Mouse (Mus musculus) heart, embryonic 10.5 days (tissue): Measurements from ENCODE around the gene Vps13c. TPM values are rescaled to one million over a fixed set of nuclear protein-coding genes. Genes with fewer than 3 reads are reported as not detected.
A peak's percentile ranks its signal among the peaks of the same experiment; 100 is the strongest.

Source experiments
- DNase-seq: peaks from one replicate; pipeline ENCODE4 v3.0.0-alpha.2; 2017; ENCODE audit warnings: low spot score
- H3K27ac ChIP-seq: fragments of 300-500 bp; sonication (generic); 2 replicates; pipeline ENCODE4 v1.5.1; 2016; ENCODE audit warnings: mild to moderate bottlenecking
- H3K27me3 ChIP-seq: fragments of 300-500 bp; sonication (generic); 2 replicates; pipeline ENCODE4 v1.6.1; 2016; ENCODE audit warnings: mild to moderate bottlenecking; ENCODE audit not compliant: poor library complexity, insufficient read depth, severe bottlenecking
- H3K36me3 ChIP-seq: fragments of 300-500 bp; sonication (generic); 2 replicates; pipeline ENCODE4 v1.6.1; 2016; ENCODE audit warnings: mild to moderate bottlenecking, moderate library complexity
- H3K4me1 ChIP-seq: fragments of 300-500 bp; sonication (generic); 2 replicates; pipeline ENCODE4 v1.6.1; 2016; ENCODE audit warnings: mild to moderate bottlenecking
- H3K4me3 ChIP-seq: fragments of 300-500 bp; sonication (generic); 2 replicates; pipeline ENCODE4 v1.5.1; 2016; ENCODE audit warnings: mild to moderate bottlenecking, moderate library complexity
- H3K9me3 ChIP-seq: fragments of 300-500 bp; sonication (generic); 2 replicates; pipeline ENCODE4 v1.6.1; 2016; ENCODE audit warnings: mild to moderate bottlenecking, moderate library complexity
- WGBS: fragments of 180-500 bp; shearing (Covaris S2); methylation state at CpG from one replicate; pipeline ENCODE4 v1.1.7; 2016; 5-methylcytosine and 5-hydroxymethylcytosine counted together
- polyA plus RNA-seq: library from polyadenylated mRNA; unstranded; fragments of >200 nt; fragmentation: Nextera tagmentation; extraction: Ambion mirVana; gene quantifications from 2 replicates; pipeline ENCODE4 v1.2.1, GENCODE M21; 2016

Vps13c gene
- polyA plus RNA-seq, 1 experiment from 2014 or later: 3.9 TPM

DNA sequence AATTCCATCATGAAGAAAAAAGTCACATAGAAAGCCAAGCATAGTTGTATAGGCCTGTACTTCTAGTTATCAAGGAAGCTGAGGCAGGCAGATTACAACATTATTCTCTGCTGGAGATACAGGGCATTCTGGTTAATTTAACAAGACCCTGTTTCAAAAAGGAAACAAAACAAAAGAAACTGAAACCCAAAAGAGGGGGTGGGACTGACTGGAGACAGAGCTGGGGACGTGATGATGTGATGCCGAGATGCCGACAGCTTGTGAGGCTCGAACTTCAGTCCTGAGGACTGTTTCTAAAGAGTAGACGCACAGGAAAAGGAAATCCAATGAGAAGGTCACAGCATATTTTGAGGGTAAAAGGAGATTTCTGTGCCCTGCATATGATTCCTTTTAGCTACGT lies 64.2 kb downstream of the Vps13c start:
- peaks cover 13% of the 10 kb centered on the region; the same call in 1 of the 2 replicates for H3K4me1 ChIP-seq
- no peak overlapping the region for H3K4me3 ChIP-seq
- no peaks in the 10 kb centered on the region for H3K27me3 ChIP-seq
- H3K27ac ChIP-seq: no peak overlapping the region
- H3K9me3 ChIP-seq: no peaks in the 10 kb centered on the region
- DNase-seq: no peak
- H3K36me3 ChIP-seq: peaks cover 34% of the 10 kb centered on the region
- WGBS: 45% methylated on average over 6 of the region's 6 CpGs

DNA sequence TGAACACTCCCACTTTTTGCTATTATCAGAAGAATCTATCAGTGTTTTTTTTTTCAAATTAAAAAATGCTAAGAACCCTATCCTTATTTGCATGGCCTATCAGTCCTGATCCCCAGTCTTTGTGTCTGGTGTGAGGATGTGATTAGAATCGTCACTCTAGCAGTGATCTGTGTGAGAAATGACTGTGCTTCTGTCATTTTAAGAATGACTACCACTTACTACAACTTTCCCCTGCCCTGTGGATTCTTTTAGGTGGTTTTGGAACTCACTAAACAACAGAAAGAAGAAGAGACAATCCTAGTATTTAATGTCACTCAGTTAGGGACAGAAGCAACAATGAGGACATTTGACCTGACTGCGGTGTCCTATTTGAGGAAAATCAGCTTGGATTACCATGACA lies 65.3 kb downstream of the Vps13c start:
- 84% methylated on average over 2 of the region's 2 CpGs for WGBS
- no peak overlapping the region for H3K4me3 ChIP-seq
- H3K36me3 ChIP-seq: peaks cover 46% of the 10 kb centered on the region
- no peak for DNase-seq
- H3K27me3 ChIP-seq: no peaks in the 10 kb centered on the region
- peaks cover 10% of the 10 kb centered on the region; the same call in 1 of the 2 replicates for H3K4me1 ChIP-seq
- H3K27ac ChIP-seq: no peak overlapping the region
- H3K9me3 ChIP-seq: no peaks in the 10 kb centered on the region

DNA sequence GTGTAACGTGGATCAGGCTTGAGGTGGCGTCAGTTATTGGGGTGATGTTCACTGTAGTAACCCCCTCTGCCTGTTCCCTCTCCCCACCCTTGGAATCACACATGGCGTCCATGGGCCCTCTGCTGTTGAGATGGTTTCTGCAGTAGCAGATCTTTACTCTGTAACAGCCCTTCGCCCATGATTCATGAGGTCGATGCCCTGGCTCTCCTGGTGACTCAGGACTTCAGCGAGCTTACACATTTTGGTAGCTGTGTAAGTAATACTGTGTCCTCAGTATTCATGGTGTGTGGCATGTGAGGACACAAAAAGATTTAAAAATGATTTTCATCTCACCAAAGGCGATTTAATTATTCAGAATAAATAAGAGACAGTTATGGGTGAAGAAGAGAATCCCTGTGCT lies 74.5 kb downstream of the Vps13c start:
- H3K36me3 ChIP-seq: peaks cover 60% of the 10 kb centered on the region
- WGBS: 88% methylated on average over 7 of the region's 7 CpGs

DNA sequence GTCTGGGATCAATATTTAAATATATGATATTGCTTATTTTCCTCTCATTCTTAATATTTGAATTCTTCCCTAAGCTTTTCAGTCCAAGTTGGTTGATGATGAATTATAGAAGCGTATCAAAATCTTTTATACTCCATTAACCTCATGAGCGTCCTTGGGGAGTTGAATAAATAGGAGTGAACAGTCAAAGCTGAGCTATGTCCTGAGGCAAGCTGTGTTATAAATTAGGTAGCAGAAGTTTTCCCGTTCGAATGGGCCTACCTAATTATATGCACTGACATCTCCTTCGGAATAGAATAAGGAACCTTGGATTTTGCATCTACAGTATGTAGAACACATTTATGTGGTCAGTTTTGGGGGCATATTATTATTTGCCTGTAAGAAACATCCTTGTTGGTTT lies 82.2 kb downstream of the Vps13c start:
- Histone ChIP-seq H3K27me3 (no peaks in the 10 kb centered on the region), H3K36me3 (peaks cover 31% of the 10 kb centered on the region), H3K4me3 (no peak overlapping the region), H3K9me3 (no peaks in the 10 kb centered on the region), H3K4me1 (no peaks in the 10 kb centered on the region; the same call in 1 of the 2 replicates), H3K27ac (no peak overlapping the region)
- no peak for DNase-seq
- 92% methylated on average over 5 of the region's 5 CpGs for WGBS

More for the DNA sequence above, 74.5 kb downstream of the Vps13c start:
- no peak overlapping the region for H3K27ac ChIP-seq
- DNase-seq: no peak
- no peak overlapping the region for H3K4me3 ChIP-seq
- no peaks in the 10 kb centered on the region for H3K4me1 ChIP-seq
- no peaks in the 10 kb centered on the region for H3K27me3 ChIP-seq
- H3K9me3 ChIP-seq: no peaks in the 10 kb centered on the region

DNA sequence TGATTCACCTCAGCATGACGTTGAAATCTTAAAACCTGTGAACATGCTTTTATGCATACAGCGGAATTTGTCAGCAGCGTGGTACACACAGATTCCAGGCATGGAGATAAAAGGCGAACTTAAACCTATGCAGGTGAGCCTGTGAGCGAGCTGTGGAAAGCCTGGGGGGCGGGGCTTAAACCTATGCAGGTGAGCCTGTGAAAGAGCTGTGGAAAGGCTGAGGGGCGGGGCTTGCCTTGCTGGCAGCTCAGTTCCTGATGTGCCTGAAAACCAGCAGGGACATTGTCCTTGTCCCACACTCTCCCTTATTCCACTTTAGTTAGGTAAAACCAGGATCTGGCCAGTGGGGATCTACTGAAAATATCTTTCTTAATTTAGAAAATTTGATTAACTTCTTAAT lies 90.4 kb downstream of the Vps13c start:
- Histone ChIP-seq H3K9me3 (no peaks in the 10 kb centered on the region), H3K36me3 (peaks cover 45% of the 10 kb centered on the region), H3K4me1 (0 out of 2 replicates have a peak, but pooled peaks cover 3% of the 10 kb centered on the region), H3K4me3 (no peak overlapping the region), H3K27ac (no peak overlapping the region), H3K27me3 (no peaks in the 10 kb centered on the region)
- WGBS: 68% methylated on average over 7 of the region's 7 CpGs
- no peak for DNase-seq

DNA sequence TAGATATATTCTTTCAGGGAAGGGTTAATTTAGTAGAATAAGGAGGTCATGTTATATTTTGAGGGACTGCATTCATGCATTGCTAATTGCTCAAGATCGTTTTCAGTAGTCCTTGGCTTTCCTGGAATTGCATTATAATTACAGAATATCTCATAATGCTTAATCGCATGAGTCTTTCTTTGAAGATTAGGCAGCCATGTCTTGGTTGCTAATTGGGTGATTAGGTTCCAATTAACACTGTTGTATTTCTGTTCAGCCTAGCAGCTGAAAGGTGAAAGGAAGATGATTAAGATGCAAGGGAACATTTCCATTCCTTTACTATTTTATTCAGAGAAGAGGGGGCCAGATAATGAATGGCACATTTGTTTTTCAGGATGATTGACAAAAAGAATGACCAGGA lies 97.1 kb downstream of the Vps13c start:
- Histone ChIP-seq H3K27me3 (no peaks in the 10 kb centered on the region), H3K27ac (no peak overlapping the region), H3K4me3 (no peak overlapping the region), H3K4me1 (no peaks in the 10 kb centered on the region), H3K9me3 (no peaks in the 10 kb centered on the region), H3K36me3 (peaks cover 40% of the 10 kb centered on the region)
- DNase-seq: no peak
- 86% methylated on average over 2 of the region's 2 CpGs for WGBS

DNA sequence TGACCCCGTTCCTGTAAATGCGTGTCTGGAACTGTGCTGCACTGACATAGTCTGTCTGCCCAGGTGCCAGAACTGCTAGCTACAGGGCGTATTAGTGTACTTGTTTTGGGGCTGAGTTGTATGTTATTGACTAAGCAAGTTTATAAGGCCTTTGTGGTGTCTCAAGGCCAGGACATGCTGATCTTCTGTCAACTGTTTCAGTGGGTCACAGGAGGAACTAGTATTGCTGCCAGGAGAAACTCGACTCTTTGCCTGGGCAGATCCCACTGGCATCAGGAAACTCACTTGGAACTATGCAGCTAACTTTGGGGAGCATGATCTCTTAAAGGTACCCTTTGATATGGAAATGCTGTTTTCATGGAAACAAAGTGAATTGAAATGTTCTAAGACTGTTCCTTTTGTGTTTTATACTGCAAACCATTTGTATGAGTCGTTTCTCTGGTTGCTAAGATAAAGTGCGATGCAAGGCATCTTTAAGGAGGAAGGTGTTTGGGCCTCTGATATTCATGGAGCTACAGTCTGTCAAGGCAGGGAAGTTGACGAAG lies 115.3 kb downstream of the Vps13c start:
- DNase-seq: no peak
- Histone ChIP-seq H3K9me3 (no peaks in the 10 kb centered on the region), H3K4me1 (peaks cover 6% of the 10 kb centered on the region; the same call in 1 of the 2 replicates), H3K4me3 (no peak overlapping the region), H3K27me3 (no peaks in the 10 kb centered on the region), H3K27ac (no peak overlapping the region), H3K36me3 (peaks cover 57% of the 10 kb centered on the region)
- 87% methylated on average over 7 of the region's 7 CpGs for WGBS

DNA sequence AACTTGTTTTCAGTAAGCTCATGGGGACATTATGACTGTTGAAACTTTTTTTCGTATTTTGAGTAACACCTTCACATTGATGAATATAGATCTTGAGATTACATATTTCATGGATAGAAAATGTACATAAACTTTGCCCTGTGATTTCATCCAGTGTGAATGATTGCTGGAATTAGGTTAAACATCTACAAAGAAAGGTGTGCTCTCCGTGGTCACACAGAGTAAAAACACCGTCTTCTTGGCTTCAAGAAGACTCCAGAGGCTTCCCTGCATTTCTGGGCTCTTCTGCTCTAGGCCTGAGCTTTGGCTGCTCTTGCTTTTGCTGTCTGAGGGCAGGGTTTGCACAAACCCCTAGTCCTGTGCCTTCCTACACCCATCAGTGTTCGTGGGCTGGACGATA lies 121.8 kb downstream of the Vps13c start:
- peaks cover 45% of the 10 kb centered on the region for H3K36me3 ChIP-seq
- H3K27ac ChIP-seq: no peak overlapping the region
- DNase-seq: no peak
- 93% methylated on average over 5 of the region's 5 CpGs for WGBS
- H3K4me3 ChIP-seq: no peak overlapping the region
- no peaks in the 10 kb centered on the region for H3K4me1 ChIP-seq
- H3K9me3 ChIP-seq: peaks cover 2% of the 10 kb centered on the region; the same call in 1 of the 2 replicates
- H3K27me3 ChIP-seq: no peaks in the 10 kb centered on the region

DNA sequence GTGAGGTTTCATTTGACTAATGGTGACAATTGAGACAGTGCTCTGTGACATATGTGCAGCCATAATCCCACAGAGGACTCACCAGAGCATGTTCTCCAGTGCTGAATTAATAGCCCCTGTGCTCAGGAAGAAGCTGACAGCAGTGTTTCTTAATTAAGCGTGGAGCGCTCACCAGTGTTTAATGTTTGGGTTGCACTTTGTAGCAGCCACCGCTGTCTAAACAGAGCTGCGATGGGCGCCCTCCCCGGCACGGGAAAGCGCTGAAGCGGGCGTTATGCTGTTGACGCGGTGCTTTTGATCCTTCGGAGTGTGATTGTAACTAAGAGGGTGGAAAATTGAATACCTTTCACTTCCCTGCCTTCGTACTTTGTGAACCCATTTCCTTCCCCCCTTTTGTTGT lies 125.7 kb downstream of the Vps13c start:
- H3K36me3 ChIP-seq: peaks cover 46% of the 10 kb centered on the region
- 80% methylated on average over 14 of the region's 14 CpGs for WGBS
- DNase-seq: no peak
- H3K4me1 ChIP-seq: no peaks in the 10 kb centered on the region
- H3K27ac ChIP-seq: no peak overlapping the region
- no peak overlapping the region for H3K4me3 ChIP-seq
- peaks cover 2% of the 10 kb centered on the region; the same call in 1 of the 2 replicates for H3K9me3 ChIP-seq
- no peaks in the 10 kb centered on the region for H3K27me3 ChIP-seq

DNA sequence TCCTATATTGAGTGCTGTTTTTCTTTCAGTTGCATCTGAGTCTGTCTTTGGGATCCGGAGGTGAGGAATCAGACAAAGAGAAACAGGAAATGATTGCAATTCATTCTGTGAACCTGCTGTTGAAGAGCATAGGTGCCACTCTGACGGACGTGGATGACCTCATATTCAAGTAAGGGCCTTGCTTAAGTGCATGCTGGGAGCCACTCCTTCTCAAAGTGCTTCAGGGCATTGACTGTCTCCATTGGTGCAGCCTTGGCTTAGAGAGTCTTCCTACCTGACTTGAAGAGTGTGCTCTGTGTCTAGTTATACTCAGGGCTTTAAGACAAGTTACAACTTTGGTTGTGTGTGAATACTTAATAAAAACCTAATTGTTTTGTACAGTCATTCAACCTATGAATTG lies 126.8 kb downstream of the Vps13c start:
- DNase-seq: no peak
- H3K9me3 ChIP-seq: peaks cover 2% of the 10 kb centered on the region; the same call in 1 of the 2 replicates
- no peak overlapping the region for H3K4me3 ChIP-seq
- WGBS: 81% methylated on average over 3 of the region's 3 CpGs
- no peaks in the 10 kb centered on the region for H3K4me1 ChIP-seq
- peaks cover 40% of the 10 kb centered on the region for H3K36me3 ChIP-seq
- no peaks in the 10 kb centered on the region for H3K27me3 ChIP-seq
- no peak overlapping the region for H3K27ac ChIP-seq

DNA sequence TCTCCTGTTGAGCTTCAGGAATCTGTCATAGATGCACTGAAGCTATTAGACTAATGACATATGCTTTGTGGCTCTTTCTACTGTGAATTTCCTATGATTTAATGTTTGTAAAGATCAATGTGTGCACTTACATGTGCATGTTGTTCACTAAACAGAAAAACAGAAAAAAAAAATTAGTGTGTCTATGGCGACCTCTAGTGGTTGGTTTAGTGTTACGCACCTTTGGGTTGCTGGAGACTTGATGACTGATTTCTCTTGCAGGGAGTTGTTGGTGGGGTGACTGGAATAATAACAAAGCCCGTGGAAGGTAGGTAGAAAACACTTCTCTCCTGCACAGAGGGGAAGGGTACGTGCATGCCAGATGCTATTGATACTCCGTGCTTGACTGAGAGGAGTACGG lies 133.3 kb downstream of the Vps13c start:
- H3K27ac ChIP-seq: no peak overlapping the region
- no peaks in the 10 kb centered on the region for H3K4me1 ChIP-seq
- no peak overlapping the region for H3K4me3 ChIP-seq
- H3K9me3 ChIP-seq: no peaks in the 10 kb centered on the region
- peaks cover 32% of the 10 kb centered on the region for H3K36me3 ChIP-seq
- 42% methylated on average over 6 of the region's 6 CpGs for WGBS
- no peaks in the 10 kb centered on the region for H3K27me3 ChIP-seq
- DNase-seq: no peak

DNA sequence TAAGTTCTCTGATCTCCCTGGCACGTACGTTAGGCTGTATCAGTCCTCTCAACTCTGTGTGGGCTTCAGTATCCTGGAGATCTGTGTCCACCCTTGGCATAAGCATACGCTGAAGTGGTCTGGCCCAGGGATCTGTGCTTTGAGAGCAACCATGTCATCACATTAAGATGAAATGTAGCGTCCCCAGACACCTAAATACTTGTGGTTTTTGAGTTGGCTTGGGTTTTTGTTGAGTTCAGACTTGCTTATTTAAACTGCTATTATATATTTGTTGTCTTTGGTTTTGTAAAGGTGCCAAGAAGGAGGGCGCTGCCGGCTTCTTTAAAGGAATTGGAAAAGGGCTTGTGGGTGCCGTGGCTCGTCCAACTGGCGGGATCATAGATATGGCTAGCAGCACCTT lies 135.3 kb downstream of the Vps13c start:
- no peak overlapping the region for H3K27ac ChIP-seq
- H3K9me3 ChIP-seq: no peaks in the 10 kb centered on the region
- no peak for DNase-seq
- peaks cover 24% of the 10 kb centered on the region for H3K36me3 ChIP-seq
- 93% methylated on average over 9 of the region's 9 CpGs for WGBS
- no peak overlapping the region for H3K4me3 ChIP-seq
- H3K4me1 ChIP-seq: no peaks in the 10 kb centered on the region
- H3K27me3 ChIP-seq: no peaks in the 10 kb centered on the region

DNA sequence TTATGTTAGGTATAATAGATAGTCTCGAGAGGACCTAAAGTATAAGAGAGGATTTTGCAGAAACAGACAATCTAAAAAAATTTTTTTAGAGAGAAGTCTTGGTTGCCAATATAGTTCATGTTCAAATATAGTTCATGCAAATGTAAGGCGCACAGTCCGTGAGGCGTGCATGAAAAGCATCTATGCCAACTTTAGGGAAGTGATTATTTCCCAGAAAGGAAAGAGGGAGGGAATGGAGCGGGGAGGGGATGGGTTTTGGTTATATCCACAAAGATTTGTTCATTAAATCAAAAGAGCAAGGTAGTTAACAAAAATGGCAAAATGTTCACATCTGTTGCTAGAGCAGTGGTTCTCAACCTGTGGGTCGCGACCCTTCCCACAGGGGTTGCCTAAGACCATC lies 166.4 kb downstream of the Vps13c start:
- WGBS: 89% methylated on average over 7 of the region's 7 CpGs
- H3K4me1 ChIP-seq: no peaks in the 10 kb centered on the region; the same call in 1 of the 2 replicates
- no peak overlapping the region for H3K4me3 ChIP-seq
- no peak overlapping the region for H3K27ac ChIP-seq
- H3K9me3 ChIP-seq: no peaks in the 10 kb centered on the region
- no peaks in the 10 kb centered on the region for H3K36me3 ChIP-seq
- DNase-seq: no peak
- H3K27me3 ChIP-seq: no peaks in the 10 kb centered on the region; the same call in 1 of the 2 replicates

DNA sequence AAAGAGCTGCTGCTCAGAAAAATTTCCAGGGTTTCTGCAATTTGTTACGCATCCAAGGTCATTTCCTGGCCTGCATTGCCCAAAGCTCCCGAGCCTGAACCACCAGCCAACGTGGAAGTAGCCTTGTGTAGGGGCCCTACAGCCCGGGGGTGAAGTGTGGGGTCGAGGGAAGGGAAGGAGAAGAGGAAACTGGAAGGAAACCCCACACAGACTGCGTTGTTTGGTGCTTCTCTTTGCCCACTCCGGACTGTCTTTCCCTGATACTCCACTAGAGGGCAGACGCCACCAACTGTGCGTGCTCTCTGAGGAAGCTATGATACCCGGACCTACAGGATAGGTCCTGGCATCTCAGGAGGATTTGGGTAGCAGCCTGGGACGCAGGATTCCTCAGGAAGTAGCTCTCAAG lies 174.8 kb downstream of the Vps13c start:
- WGBS: 10% methylated on average over 11 of the region's 11 CpGs
- Histone ChIP-seq H3K9me3 (no peaks in the 10 kb centered on the region), H3K27me3 (peaks cover 11% of the 10 kb centered on the region; the same call in 1 of the 2 replicates), H3K27ac (no peak overlapping the region), H3K4me1 (no peaks in the 10 kb centered on the region), H3K36me3 (no peaks in the 10 kb centered on the region), H3K4me3 (no peak overlapping the region)
- peak; percentile 83 for DNase-seq
